Mouse (Mus musculus) E14TG2a.4 (cell line): ENCODE data around the gene Rap1gap.

ENCODE experiments used
- H3K27me3 ChIP-seq: 2 replicates; pipeline ENCODE4 v1.6.1; 2014; ENCODE audit warnings: low read length, control low read depth; ENCODE audit not compliant: insufficient read depth
- H3K36me3 ChIP-seq: 2 replicates; pipeline ENCODE4 v1.6.1; 2014; ENCODE audit warnings: low read length, control low read depth; ENCODE audit not compliant: insufficient read depth
- H3K4me1 ChIP-seq: replicated peaks from 2 replicates; pipeline ENCODE4 v1.6.1; 2014; ENCODE audit warnings: low read depth, low read length, control low read depth
- H3K4me3 ChIP-seq: replicated peaks from 2 replicates; pipeline ENCODE4 v1.5.1; 2014; ENCODE audit warnings: mild to moderate bottlenecking, low read length
- H3K9me3 ChIP-seq: 2 replicates; pipeline ENCODE4 v1.6.1; 2014; ENCODE audit warnings: low read length, control low read depth
- CTCF ChIP-seq: conservative IDR thresholded peaks from 2 replicates; pipeline ENCODE4 v1.5.1; 2014; ENCODE audit warnings: low read length
- NANOG ChIP-seq: IDR thresholded peaks from 2 replicates; pipeline ENCODE4 v1.6.1; 2014; ENCODE audit warnings: borderline replicate concordance, low read length, mixed read lengths
- POU5F1 ChIP-seq: IDR thresholded peaks from 2 replicates; pipeline ENCODE4 v1.6.1; 2014; ENCODE audit warnings: low read length, borderline replicate concordance

Rap1gap gene

DNA sequence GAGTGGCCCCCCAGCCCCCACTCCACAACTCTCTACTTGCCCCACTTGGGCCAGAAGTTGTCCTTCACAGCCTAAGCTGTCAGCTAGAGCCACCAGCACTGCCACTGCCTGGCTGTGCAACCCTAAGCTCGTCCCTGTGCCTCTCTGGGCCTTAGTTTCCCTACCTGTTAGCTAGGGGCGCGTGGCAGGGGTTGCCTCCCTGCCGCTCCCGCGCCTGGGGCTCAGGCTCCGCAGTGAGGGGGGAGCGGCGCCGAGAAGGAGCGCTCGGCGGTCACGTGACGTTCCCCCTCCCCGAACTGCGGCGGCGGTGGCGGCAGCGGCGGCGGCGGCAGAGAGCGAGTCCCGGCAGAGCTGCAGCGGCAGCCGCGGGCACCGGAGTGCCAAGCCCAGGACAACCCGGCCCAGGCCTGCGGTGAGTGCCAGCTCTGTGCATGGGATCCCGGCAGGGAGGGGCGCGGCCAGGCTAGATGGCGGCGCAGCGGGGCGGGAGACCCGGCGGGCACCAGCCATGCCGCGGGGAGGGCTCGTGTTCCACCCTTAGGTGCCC is at the start of gene Rap1gap:
Gene Rap1gap (plus strand): TSS at position 294 of the 547 bp plus-strand sequence.
- Histone ChIP-seq H3K4me3 (peak within 1 kb of the TSS; percentile 84), H3K36me3 (peaks cover 9% of the 10 kb centered on the region; the same call in 1 of the 2 replicates), H3K9me3 (no peaks in the 10 kb centered on the region), H3K4me1 (peaks cover 59% of the 10 kb centered on the region), H3K27me3 (peaks cover 56% of the 10 kb centered on the region)
- TF ChIP-seq NANOG (no peak), CTCF (no peak), POU5F1 (no peak)

- Histone ChIP-seq H3K4me3 (no peak overlapping the region), H3K9me3 (no peaks in the 10 kb centered on the region), H3K27me3 (no peaks in the 10 kb centered on the region), H3K36me3 (peaks cover 100% of the 10 kb centered on the region), H3K4me1 (peaks cover 34% of the 10 kb centered on the region)
- TF ChIP-seq CTCF = no peak
- TF ChIP-seq NANOG = no peak
- no peak for TF ChIP-seq POU5F1
Observed at GRCm38 (mm10) chr4:137622847-137623246, 41.7 kb upstream of the Rap1gap start.

- no peaks in the 10 kb centered on the region for H3K27me3 ChIP-seq
- no peak for TF ChIP-seq CTCF
- no peak for TF ChIP-seq POU5F1
- no peak for TF ChIP-seq NANOG
- no peak overlapping the region for H3K4me3 ChIP-seq
- H3K9me3 ChIP-seq = no peaks in the 10 kb centered on the region
- peaks cover 72% of the 10 kb centered on the region for H3K4me1 ChIP-seq
- peaks cover 100% of the 10 kb centered on the region for H3K36me3 ChIP-seq
Observed at GRCm38 (mm10) chr4:137627476-137628235, 36.9 kb upstream of the Rap1gap start.

DNA sequence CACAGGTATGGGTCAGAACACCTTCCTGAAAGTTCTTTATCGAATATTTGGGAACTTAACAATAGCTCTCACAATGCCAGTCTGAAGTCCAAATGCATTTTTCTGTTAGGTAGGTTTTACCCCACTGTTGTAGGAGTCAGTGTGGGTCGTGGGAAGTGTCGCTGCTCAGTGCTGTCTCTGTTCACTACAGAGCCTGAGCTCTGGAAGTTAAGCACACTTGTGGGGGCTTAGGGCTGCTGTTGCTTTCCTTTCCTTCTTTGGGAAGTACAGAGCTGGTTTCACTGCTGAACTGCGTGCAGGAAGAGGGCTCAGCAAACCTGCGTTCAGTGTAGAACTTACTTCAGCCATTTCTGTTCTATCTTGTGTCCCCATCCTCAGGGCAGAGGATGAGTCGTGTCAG is 36.1 kb upstream of the Rap1gap start:
- Histone ChIP-seq H3K4me1 (peaks cover 73% of the 10 kb centered on the region), H3K27me3 (no peaks in the 10 kb centered on the region), H3K36me3 (peaks cover 100% of the 10 kb centered on the region), H3K4me3 (no peak overlapping the region), H3K9me3 (no peaks in the 10 kb centered on the region)
- TF ChIP-seq POU5F1 (no peak), NANOG (no peak), CTCF (no peak)

DNA sequence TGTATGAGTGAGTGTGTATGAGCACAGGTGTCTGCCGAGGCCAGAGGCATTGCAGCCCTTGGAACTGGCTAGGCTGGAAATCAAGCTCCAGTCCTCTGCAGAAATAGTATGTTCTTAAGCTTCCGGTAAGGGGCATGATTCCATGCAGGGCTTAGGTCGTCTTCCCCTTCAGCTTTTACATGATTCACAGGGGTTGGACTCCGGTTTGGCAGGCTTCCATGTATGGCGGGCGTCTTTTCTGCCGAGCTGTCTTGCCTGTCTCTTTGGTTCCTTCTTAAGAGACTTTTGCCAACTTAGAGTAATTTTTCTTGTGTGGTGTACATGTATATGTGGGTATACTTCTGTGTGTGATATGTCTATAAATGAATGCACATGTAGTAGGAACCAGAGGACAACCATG is 35.2 kb upstream of the Rap1gap start:
- H3K9me3 ChIP-seq = no peaks in the 10 kb centered on the region
- peaks cover 100% of the 10 kb centered on the region for H3K36me3 ChIP-seq
- H3K27me3 ChIP-seq = no peaks in the 10 kb centered on the region
- H3K4me1 ChIP-seq = peaks cover 71% of the 10 kb centered on the region
- no peak overlapping the region for H3K4me3 ChIP-seq
- TF ChIP-seq CTCF = no peak
- TF ChIP-seq NANOG = no peak
- TF ChIP-seq POU5F1 = no peak

DNA sequence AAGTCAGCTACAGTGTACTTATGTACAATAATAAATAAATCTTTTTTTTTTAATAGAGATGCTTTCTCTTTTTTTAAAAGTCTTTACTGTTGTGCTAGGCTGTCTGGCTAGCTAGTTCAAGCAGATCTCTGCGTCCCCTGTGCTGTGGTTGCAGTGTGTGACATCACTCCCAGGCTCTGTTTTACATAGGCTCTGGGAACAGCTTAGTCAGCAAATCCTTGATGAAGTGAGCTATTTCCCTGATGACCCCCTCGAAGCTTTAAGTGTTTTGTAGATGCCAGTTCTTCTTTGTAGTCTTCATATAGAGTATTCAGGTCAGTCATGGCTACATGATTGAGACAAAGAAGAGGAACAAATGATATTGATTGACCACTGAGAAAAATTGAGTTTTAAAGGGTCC is 34.4 kb upstream of the Rap1gap start:
- TF ChIP-seq NANOG (no peak), POU5F1 (no peak), CTCF (no peak)
- Histone ChIP-seq H3K9me3 (no peaks in the 10 kb centered on the region), H3K36me3 (peaks cover 100% of the 10 kb centered on the region), H3K4me1 (peaks cover 66% of the 10 kb centered on the region), H3K4me3 (no peak overlapping the region), H3K27me3 (no peaks in the 10 kb centered on the region)

DNA sequence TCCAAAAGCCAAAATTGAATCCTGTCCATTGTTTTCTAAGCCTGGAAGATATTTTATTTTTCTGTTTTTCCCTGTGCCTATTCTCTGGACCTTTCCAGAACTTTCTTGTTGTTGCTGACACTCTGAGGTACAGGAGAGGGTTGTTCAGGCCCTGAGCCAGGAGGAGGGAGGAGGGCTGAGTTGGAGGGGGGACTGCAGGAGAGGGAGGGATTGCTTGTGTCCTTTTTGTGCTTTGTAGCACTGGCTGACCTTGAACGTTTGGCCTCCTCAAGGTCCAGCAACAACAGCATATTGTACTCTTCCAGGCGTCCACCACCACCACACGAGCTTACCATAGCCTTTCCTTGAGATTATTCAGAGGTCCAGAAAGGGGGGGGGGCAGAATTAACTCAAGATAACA is 32.9 kb upstream of the Rap1gap start:
- H3K4me1 ChIP-seq = peaks cover 58% of the 10 kb centered on the region
- no peak for TF ChIP-seq NANOG
- no peak for TF ChIP-seq CTCF
- TF ChIP-seq POU5F1 = no peak
- peaks cover 100% of the 10 kb centered on the region for H3K36me3 ChIP-seq
- H3K4me3 ChIP-seq = no peak overlapping the region; the same call in 1 of the 2 replicates
- H3K9me3 ChIP-seq = no peaks in the 10 kb centered on the region
- H3K27me3 ChIP-seq = no peaks in the 10 kb centered on the region

DNA sequence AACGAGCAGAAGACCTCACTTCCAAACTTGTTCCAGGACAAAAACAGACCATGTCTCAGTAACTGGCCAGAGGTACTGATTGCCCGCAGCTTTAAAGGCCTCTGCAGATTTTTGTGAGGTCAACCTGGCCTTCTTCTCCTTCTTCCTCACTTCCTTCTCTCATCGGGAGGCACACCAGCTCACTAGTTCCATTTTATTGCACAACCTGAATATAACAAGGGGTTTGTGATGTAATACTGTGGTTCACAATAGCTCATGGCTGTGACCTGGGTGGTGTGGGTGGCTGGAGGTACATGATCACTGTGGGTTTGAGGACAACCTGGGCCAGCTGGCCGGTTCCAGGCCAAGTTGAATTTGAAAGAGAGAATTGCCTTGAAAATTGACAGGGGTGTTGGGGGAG is 31.1 kb upstream of the Rap1gap start:
- Histone ChIP-seq H3K9me3 (no peaks in the 10 kb centered on the region), H3K4me3 (no peak overlapping the region), H3K4me1 (peaks cover 68% of the 10 kb centered on the region), H3K27me3 (no peaks in the 10 kb centered on the region), H3K36me3 (peaks cover 100% of the 10 kb centered on the region)
- TF ChIP-seq CTCF = no peak
